Mouse (Mus musculus): ENCODE measurements around the gene Kcnc3. TPM values are rescaled to one million over a fixed set of nuclear protein-coding genes. Genes with fewer than 3 reads are reported as not detected.

Gene Kcnc3
- polyA plus RNA-seq, 1 experiment: 0.26 TPM

DNA sequence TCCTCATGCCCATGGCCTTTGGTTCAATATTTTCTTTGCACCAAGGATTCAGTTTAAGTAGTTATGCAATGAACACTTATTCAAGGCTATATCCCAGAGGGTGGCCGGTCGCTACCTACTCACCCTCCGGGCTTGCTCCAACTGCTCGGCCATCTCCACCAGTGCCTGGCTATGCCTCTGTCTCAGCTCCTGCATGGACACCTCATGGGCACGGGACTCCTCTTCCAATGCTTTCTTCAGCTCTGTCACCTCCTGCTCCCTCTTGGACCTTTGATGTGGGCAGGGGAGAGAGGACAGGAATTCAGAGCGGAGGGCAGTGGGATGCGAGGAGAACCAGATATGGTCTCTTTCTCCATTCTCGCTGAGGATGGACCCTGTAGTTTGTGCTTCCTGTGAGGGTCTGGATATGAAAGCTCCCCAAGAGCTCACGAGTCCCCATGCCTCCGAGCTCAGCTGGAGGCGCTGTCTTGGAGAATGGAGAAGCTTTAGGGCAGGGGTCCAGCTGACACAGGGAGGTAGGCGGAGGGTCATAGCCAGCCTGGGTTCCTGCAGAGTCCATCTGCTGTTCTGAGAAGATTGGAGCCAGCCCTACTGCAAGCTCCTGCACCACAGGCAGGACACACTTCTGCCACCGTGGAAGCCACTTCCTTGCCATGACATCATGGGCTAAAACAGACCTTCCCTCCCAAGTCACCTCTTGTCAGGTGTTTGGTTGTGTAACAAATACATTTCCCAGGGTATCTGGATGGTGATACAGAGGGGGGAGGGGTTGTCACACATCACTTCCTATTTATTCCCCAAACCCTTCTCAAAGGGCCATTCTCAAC lies 35.0 kb downstream of the Kcnc3 start:
- TF ChIP-seq USF1 (IDR thresholded peaks at IDR 0.05; ENCODE audit: low read depth) (no peak), CTCF (IDR thresholded peaks at IDR 0.05; ENCODE audit: control insufficient read depth, insufficient read depth, insufficient read length) (no peak), MYOG (IDR thresholded peaks at IDR 0.05; ENCODE audit: control insufficient read depth, extremely low read depth, insufficient read length) (no peak), FOSL1 (IDR thresholded peaks at IDR 0.05; ENCODE audit: insufficient read depth, low read length, poor library complexity, severe bottlenecking) (no peak), CEBPB (IDR thresholded peaks at IDR 0.05; ENCODE audit: low read depth) (no peak), MYOD1 (IDR thresholded peaks at IDR 0.05; ENCODE audit: control insufficient read depth, insufficient read length, low read depth) (no peak), MAX (IDR thresholded peaks at IDR 0.05) (no peak)

DNA sequence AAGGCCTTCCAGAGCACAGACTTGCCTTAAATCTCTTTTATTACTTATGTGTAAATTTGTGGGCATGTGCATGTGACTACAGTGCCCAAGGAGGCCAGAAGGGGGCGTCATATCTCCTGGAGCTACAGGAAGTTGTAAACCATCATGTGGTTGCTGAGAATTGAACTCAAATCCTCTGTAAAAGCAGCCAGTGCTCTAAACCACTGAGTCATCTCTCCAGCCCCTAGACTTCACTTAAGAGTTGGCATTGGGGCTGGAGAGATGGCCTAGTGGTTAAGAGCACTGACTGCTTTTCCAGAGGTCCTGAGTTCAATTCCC lies 35.6 kb downstream of the Kcnc3 start:
- Histone ChIP-seq H3K27me3 (ENCODE audit: control insufficient read depth, insufficient read depth, insufficient read length) (peaks cover 32% of the 10 kb centered on the region), H3K36me3 (ENCODE audit: control insufficient read depth, insufficient read depth) (no peaks in the 10 kb centered on the region), H3K79me2 (ENCODE audit: control insufficient read depth, insufficient read depth) (no peaks in the 10 kb centered on the region), H3K79me3 (ENCODE audit: low read depth) (no peaks in the 10 kb centered on the region), H3ac (ENCODE audit: control insufficient read depth, insufficient read length, low read depth) (no peak overlapping the region), H3K4me3 (ENCODE audit: insufficient read depth, poor library complexity, severe bottlenecking) (no peak overlapping the region)
- TF ChIP-seq USF1 (IDR thresholded peaks at IDR 0.05; ENCODE audit: low read depth): no peak
- no peak for TF ChIP-seq MYOD1 (IDR thresholded peaks at IDR 0.05; ENCODE audit: control insufficient read depth, insufficient read length, low read depth)
- TF ChIP-seq CTCF (IDR thresholded peaks at IDR 0.05; ENCODE audit: control insufficient read depth, insufficient read depth, insufficient read length): no peak
- no peak for TF ChIP-seq MYOG (IDR thresholded peaks at IDR 0.05; ENCODE audit: control insufficient read depth, extremely low read depth, insufficient read length)
- TF ChIP-seq FOSL1 (IDR thresholded peaks at IDR 0.05; ENCODE audit: insufficient read depth, low read length, poor library complexity, severe bottlenecking): no peak

More for the DNA sequence above, 35.0 kb downstream of the Kcnc3 start:
- Histone ChIP-seq H3K27me3 (ENCODE audit: control insufficient read depth, insufficient read depth, insufficient read length) (peaks cover 28% of the 10 kb centered on the region), H3K4me3 (ENCODE audit: insufficient read depth, poor library complexity, severe bottlenecking) (no peak overlapping the region), H3K79me3 (ENCODE audit: low read depth) (no peaks in the 10 kb centered on the region), H3ac (ENCODE audit: control insufficient read depth, insufficient read length, low read depth) (no peak overlapping the region), H3K36me3 (ENCODE audit: control insufficient read depth, insufficient read depth) (no peaks in the 10 kb centered on the region), H3K79me2 (ENCODE audit: control insufficient read depth, insufficient read depth) (no peaks in the 10 kb centered on the region)

DNA sequence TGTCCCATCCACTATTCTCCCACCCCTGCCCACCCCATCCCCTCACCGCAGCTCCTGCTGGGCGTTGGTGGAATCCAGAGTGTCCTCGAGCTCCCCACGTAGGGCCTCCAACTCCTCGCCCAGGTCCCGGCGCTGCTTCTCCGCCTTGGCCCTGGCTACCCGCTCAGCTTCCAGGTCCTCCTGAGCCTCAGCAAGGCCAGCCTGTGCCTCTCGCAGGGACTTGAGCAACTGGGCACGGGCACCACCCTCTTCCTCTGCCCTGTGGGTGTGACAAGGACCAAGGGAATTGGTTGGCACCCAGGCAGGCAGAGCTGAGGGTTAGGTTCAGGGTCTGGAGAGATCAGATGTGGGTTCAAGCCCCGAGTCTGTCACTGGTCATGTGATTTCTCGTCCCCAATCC lies 36.5 kb downstream of the Kcnc3 start:
- Histone ChIP-seq H3K79me3 (ENCODE audit: low read depth) (no peaks in the 10 kb centered on the region), H3K79me2 (ENCODE audit: control insufficient read depth, insufficient read depth) (no peaks in the 10 kb centered on the region), H3K36me3 (ENCODE audit: control insufficient read depth, insufficient read depth) (no peaks in the 10 kb centered on the region), H3K27me3 (ENCODE audit: control insufficient read depth, insufficient read depth, insufficient read length) (peaks cover 41% of the 10 kb centered on the region), H3ac (ENCODE audit: control insufficient read depth, insufficient read length, low read depth) (no peak overlapping the region), H3K4me3 (ENCODE audit: insufficient read depth, poor library complexity, severe bottlenecking) (no peak overlapping the region)
- TF ChIP-seq FOSL1 (IDR thresholded peaks at IDR 0.05; ENCODE audit: insufficient read depth, low read length, poor library complexity, severe bottlenecking) (no peak), MAX (IDR thresholded peaks at IDR 0.05) (no peak), USF1 (IDR thresholded peaks at IDR 0.05; ENCODE audit: low read depth) (no peak), MYOG (IDR thresholded peaks at IDR 0.05; ENCODE audit: control insufficient read depth, extremely low read depth, insufficient read length) (no peak), MYOD1 (IDR thresholded peaks at IDR 0.05; ENCODE audit: control insufficient read depth, insufficient read length, low read depth) (no peak), CEBPB (IDR thresholded peaks at IDR 0.05; ENCODE audit: low read depth) (no peak), CTCF (IDR thresholded peaks at IDR 0.05; ENCODE audit: control insufficient read depth, insufficient read depth, insufficient read length) (no peak)

DNA sequence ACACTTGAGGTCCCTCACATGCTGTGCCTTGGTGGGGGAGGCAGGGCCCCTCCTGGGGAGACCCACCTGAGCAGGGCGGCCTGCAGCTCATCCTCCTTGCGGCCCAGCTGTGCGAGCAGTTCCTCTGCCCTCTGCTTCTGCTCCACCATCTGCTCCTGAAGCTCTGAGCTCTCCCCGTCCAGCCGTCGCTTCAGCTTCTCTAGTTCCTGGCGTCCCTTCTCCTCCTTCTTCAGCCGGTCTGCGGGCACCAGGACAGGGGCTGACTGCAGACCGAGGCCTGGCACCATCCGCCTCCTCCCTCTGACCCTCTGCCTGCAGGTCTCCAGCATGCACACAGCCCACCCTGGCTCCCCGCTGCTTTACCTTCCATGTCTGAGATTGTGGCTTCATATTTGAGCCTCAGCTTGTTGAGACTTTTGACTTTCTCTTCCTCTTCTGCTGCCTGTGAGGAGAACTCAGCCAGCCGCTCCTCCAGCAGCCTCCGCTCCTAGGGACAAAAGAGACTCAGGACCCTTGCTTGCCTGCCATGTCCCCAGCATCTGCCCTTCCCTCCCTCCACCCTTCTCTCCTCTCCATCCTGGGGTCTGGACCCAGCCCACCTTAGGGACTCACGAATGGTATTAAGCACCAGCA lies 38.1 kb downstream of the Kcnc3 start:
- no peak overlapping the region for H3K4me3 ChIP-seq (ENCODE audit: insufficient read depth, poor library complexity, severe bottlenecking)
- peaks cover 53% of the 10 kb centered on the region for H3K27me3 ChIP-seq (ENCODE audit: control insufficient read depth, insufficient read depth, insufficient read length)
- H3K79me2 ChIP-seq (ENCODE audit: control insufficient read depth, insufficient read depth): no peaks in the 10 kb centered on the region
- TF ChIP-seq CTCF (IDR thresholded peaks at IDR 0.05; ENCODE audit: control insufficient read depth, insufficient read depth, insufficient read length) (no peak), CEBPB (IDR thresholded peaks at IDR 0.05; ENCODE audit: low read depth) (no peak), USF1 (IDR thresholded peaks at IDR 0.05; ENCODE audit: low read depth) (no peak), MAX (IDR thresholded peaks at IDR 0.05) (no peak), MYOG (IDR thresholded peaks at IDR 0.05; ENCODE audit: control insufficient read depth, extremely low read depth, insufficient read length) (no peak), MYOD1 (IDR thresholded peaks at IDR 0.05; ENCODE audit: control insufficient read depth, insufficient read length, low read depth) (no peak), FOSL1 (IDR thresholded peaks at IDR 0.05; ENCODE audit: insufficient read depth, low read length, poor library complexity, severe bottlenecking) (no peak)
- H3ac ChIP-seq (ENCODE audit: control insufficient read depth, insufficient read length, low read depth): no peak overlapping the region
- no peaks in the 10 kb centered on the region for H3K79me3 ChIP-seq (ENCODE audit: low read depth)
- H3K36me3 ChIP-seq (ENCODE audit: control insufficient read depth, insufficient read depth): no peaks in the 10 kb centered on the region

DNA sequence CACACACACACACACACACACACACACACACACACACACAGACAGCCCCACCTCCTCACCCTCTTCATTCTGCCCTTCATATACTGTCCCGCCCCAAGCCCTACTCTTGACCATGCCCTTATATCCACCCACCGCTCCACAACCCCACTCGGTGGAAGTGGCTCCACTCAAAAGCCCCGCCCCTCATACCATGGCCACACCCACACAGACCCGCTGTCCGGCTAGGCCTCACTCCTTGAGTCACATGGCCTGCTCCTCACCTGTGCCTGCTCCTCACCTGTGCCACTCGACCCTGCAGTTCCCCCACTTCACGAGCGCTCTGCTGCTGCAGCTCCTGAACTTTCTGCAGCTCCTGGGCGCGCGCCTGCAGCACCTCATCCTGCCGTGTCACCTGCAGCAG lies 40.0 kb downstream of the Kcnc3 start:
- Histone ChIP-seq H3K79me3 (ENCODE audit: low read depth) (no peaks in the 10 kb centered on the region), H3K79me2 (ENCODE audit: control insufficient read depth, insufficient read depth) (no peaks in the 10 kb centered on the region), H3K27me3 (ENCODE audit: control insufficient read depth, insufficient read depth, insufficient read length) (peaks cover 66% of the 10 kb centered on the region), H3K36me3 (ENCODE audit: control insufficient read depth, insufficient read depth) (no peaks in the 10 kb centered on the region), H3K4me3 (ENCODE audit: insufficient read depth, poor library complexity, severe bottlenecking) (no peak overlapping the region), H3ac (ENCODE audit: control insufficient read depth, insufficient read length, low read depth) (no peak overlapping the region)
- TF ChIP-seq CEBPB (IDR thresholded peaks at IDR 0.05; ENCODE audit: low read depth): no peak
- no peak for TF ChIP-seq MAX (IDR thresholded peaks at IDR 0.05)
- TF ChIP-seq CTCF (IDR thresholded peaks at IDR 0.05; ENCODE audit: control insufficient read depth, insufficient read depth, insufficient read length): no peak
- no peak for TF ChIP-seq FOSL1 (IDR thresholded peaks at IDR 0.05; ENCODE audit: insufficient read depth, low read length, poor library complexity, severe bottlenecking)
- no peak for TF ChIP-seq USF1 (IDR thresholded peaks at IDR 0.05; ENCODE audit: low read depth)
- TF ChIP-seq MYOD1 (IDR thresholded peaks at IDR 0.05; ENCODE audit: control insufficient read depth, insufficient read length, low read depth): no peak
- TF ChIP-seq MYOG (IDR thresholded peaks at IDR 0.05; ENCODE audit: control insufficient read depth, extremely low read depth, insufficient read length): no peak

Measured in C2C12 (cell line).